ENCODE assay signal across 9 mouse cellular contexts in genomic region chr6:93912582-93913225, GRCm38 (mm10).
DNase-seq lines count a peak whose midpoint lies in the region; ATAC-seq and TF ChIP-seq lines count a peak whose summit lies in the region.
"Had no signal": no experiment of that assay in that cellular context is flagged by ENCODE, and none has a peak within 500 bp of the region (broad histone marks: within the 10 kb centered on the region; RNA-seq: fewer than 3 reads in every experiment).

No protein-coding gene starts in this region.

- H3K27me3 ChIP-seq in kidney, embryonic 16.5 days (ENCODE audit: insufficient read depth, low read length) = no peaks in the 10 kb centered on the region
- no peaks in the 10 kb centered on the region for H3K27me3 ChIP-seq in heart, postnatal 0 days (ENCODE audit: control insufficient read depth, insufficient read depth, low read length)
- no peaks in the 10 kb centered on the region for H3K27me3 ChIP-seq in neural tube, embryonic 15.5 days (replicated peaks)

- H3K4me3 ChIP-seq in kidney, embryonic 16.5 days (ENCODE audit: low read length) = peak overlapping the region; percentile 41
- H3K4me3 ChIP-seq in cortical plate, adult 2 months (ENCODE audit: insufficient read depth, low read length) = peak overlapping the region; percentile 87
- peak overlapping the region; percentile 33 for H3K4me3 ChIP-seq in heart, postnatal 0 days (ENCODE audit: low read depth, low read length)
- peak overlapping the region; percentile 61 for H3K4me3 ChIP-seq in neural tube, embryonic 15.5 days (replicated peaks)
- H3K4me3 ChIP-seq in lung, adult 2 months (replicated peaks; ENCODE audit: extremely low read depth, low read depth, low read length) = no peak overlapping the region

- no peaks in the 10 kb centered on the region for H3K36me3 ChIP-seq in kidney, embryonic 16.5 days (ENCODE audit: insufficient read depth, low read length)
- no peaks in the 10 kb centered on the region for H3K36me3 ChIP-seq in heart, postnatal 0 days (replicated peaks; ENCODE audit: control insufficient read depth, insufficient read depth, low read length)
- H3K36me3 ChIP-seq in neural tube, embryonic 15.5 days = no peaks in the 10 kb centered on the region
- H3K36me3 ChIP-seq: G1E had no signal

- ATAC-seq in kidney, embryonic 16.5 days (ENCODE audit: low FRiP score, low TSS enrichment) = peak; percentile 88
- ATAC-seq in heart, postnatal 0 days (ENCODE audit: insufficient read depth, low read depth) = peak; percentile 44
- ATAC-seq in neural tube, embryonic 15.5 days (ENCODE audit: low FRiP score) = peak; percentile 85

- TF ChIP-seq POLR2A in cortical plate, adult 2 months (IDR thresholded peaks at IDR 0.05; ENCODE audit: extremely low read depth, insufficient read depth, low read length) = peak; percentile 41; the same call in 1 of the 2 replicates
- no peak for TF ChIP-seq POLR2A in lung, adult 2 months (IDR thresholded peaks at IDR 0.05; ENCODE audit: borderline replicate concordance, extremely low read depth, low read depth, low read length)

- peak overlapping the region; percentile 70 for H3K9ac ChIP-seq in kidney, embryonic 16.5 days (replicated peaks; ENCODE audit: low read length)
- H3K9ac ChIP-seq in heart, postnatal 0 days (replicated peaks; ENCODE audit: low read depth, low read length) = 0 out of 2 replicates have a peak overlapping the region, but pooled peaks have one; percentile 20
- H3K9ac ChIP-seq in neural tube, embryonic 15.5 days (replicated peaks) = peak overlapping the region; percentile 87

- DNase-seq in kidney, adult 9 months = no peak
- no peak for DNase-seq in heart, postnatal 0 days (ENCODE audit: low spot score)
- DNase-seq in left cerebral cortex, adult 9 months (ENCODE audit: low spot score in 2 of 2) = peak; percentile 39 to 55
- no peak for DNase-seq in urinary bladder, postnatal 36 days (ENCODE audit: low spot score in 2 of 2)
- no peak for DNase-seq in lung, adult 2 months

- H3K27ac ChIP-seq in kidney, embryonic 16.5 days (ENCODE audit: low read length) = peak overlapping the region; percentile 90
- peak overlapping the region; percentile 97 for H3K27ac ChIP-seq in cortical plate, adult 2 months (ENCODE audit: insufficient read depth, low read length)
- H3K27ac ChIP-seq in heart, postnatal 0 days (ENCODE audit: low read depth) = no peak overlapping the region
- H3K27ac ChIP-seq in neural tube, embryonic 15.5 days (replicated peaks) = peak overlapping the region; percentile 94

- no peaks in the 10 kb centered on the region for H3K9me3 ChIP-seq in kidney, embryonic 16.5 days (ENCODE audit: low read length)
- H3K9me3 ChIP-seq in heart, postnatal 0 days (replicated peaks; ENCODE audit: control insufficient read depth, low read length) = no peaks in the 10 kb centered on the region
- no peaks in the 10 kb centered on the region for H3K9me3 ChIP-seq in neural tube, embryonic 15.5 days (replicated peaks)

- TF ChIP-seq EP300 in heart, postnatal 0 days (IDR thresholded peaks at IDR 0.05; ENCODE audit: low read depth) = no peak

- peak overlapping the region; percentile 56 for H3K4me2 ChIP-seq in kidney, embryonic 16.5 days (replicated peaks; ENCODE audit: low read depth, low read length)
- peak overlapping the region; percentile 66 for H3K4me2 ChIP-seq in heart, postnatal 0 days (ENCODE audit: low read depth, low read length)
- peak overlapping the region; percentile 72 for H3K4me2 ChIP-seq in neural tube, embryonic 15.5 days

- H3K4me1 ChIP-seq in kidney, embryonic 16.5 days (ENCODE audit: insufficient read depth, low read length) = peaks cover 16% of the 10 kb centered on the region
- no peaks in the 10 kb centered on the region; the same call in 1 of the 2 replicates for H3K4me1 ChIP-seq in cortical plate, adult 2 months (ENCODE audit: control insufficient read depth, insufficient read depth, low read length)
- H3K4me1 ChIP-seq in heart, postnatal 0 days (ENCODE audit: control insufficient read depth, insufficient read depth) = peaks cover 21% of the 10 kb centered on the region
- H3K4me1 ChIP-seq in neural tube, embryonic 15.5 days = peaks cover 34% of the 10 kb centered on the region
- H3K4me1 ChIP-seq in lung, adult 2 months (ENCODE audit: control insufficient read depth, insufficient read depth, low read length) = 0 out of 2 replicates have a peak, but pooled peaks cover 2% of the 10 kb centered on the region

- 2% methylated on average over 20 of the region's 20 CpGs for WGBS in kidney, embryonic 16.5 days
- 3% methylated on average over 20 of the region's 20 CpGs for WGBS in heart, postnatal 0 days
- WGBS in neural tube, embryonic 15.5 days = under 1% methylated on average over 20 of the region's 20 CpGs
- WGBS in lung, adult 2 months = 15% methylated on average over 20 of the region's 20 CpGs

- no peak for TF ChIP-seq CTCF in cortical plate, adult 2 months (IDR thresholded peaks at IDR 0.05; ENCODE audit: extremely low read depth, insufficient read depth, low read length)
- TF ChIP-seq CTCF in heart, postnatal 0 days (IDR thresholded peaks at IDR 0.05; ENCODE audit: low read depth) = no peak
- no peak for TF ChIP-seq CTCF in lung, adult 2 months (IDR thresholded peaks at IDR 0.05; ENCODE audit: insufficient read depth, low read length)

Comparison
In these comparisons a context has a peak if more than half of its experiments do, and no peak if none do; other contexts are left out.
1. H3K9ac ChIP-seq: peak in every context shown above with its lines; median percentile 87 in neural tube, embryonic 15.5 days; 70 in kidney, embryonic 16.5 days; 20 in heart, postnatal 0 days.
2. DNase-seq: peak in left cerebral cortex, adult 9 months (2 of 2); none in kidney, adult 9 months (single experiment), heart, postnatal 0 days (single experiment), urinary bladder, postnatal 36 days (0 of 2) and lung, adult 2 months (single experiment).
3. Peak in every context shown above with its lines, with median percentiles within 50 percentile points of each other: ATAC-seq and H3K4me2 ChIP-seq.